Mouse (Mus musculus): ENCODE data around the gene Mark2. TPM values are rescaled to one million over a fixed set of nuclear protein-coding genes. Genes with fewer than 3 reads are reported as not detected.
A peak's percentile ranks its signal among the peaks of the same experiment; 100 is the strongest.

Gene Mark2
- polyA plus RNA-seq, 3 experiments from 2014 or later: 50.5 to 69.5 (median 57.4) TPM

DNA sequence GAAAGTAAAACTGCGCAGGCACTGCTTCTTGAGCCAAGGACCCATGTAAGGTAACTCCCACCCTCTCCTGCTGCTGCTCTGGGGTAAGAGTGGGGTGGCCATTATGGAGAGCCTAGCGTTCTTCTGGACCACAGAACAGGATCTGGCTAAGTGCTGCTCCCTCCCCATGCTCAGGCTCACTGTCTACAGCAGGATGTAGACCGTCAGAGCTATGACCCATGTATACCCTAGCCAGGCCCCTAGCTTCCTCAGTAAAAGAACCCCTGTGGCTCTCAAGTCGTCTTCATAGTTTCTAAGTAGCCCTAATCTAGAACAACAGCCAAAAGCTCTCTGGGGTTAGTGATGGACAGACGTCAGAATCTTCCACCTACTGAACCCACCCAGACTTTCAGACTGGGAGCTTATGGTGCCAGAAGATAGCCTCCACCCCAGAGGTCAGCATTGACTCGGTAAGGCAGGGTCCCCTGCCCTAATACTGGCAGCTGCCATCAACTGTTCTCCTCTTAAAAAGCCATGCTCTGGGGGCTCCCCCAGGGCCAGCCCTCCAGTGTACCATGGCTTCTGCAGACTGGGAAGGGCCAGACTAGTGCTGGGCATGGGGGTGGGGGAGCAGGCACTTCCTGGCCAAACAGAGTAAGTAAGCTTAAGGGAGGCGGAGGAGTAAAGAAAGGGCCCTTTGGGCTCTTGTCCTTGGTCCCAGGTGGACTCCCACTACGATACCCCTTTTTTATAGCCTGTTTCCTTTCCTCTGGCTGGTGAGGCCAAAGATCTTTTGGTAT is 47.4 kb downstream of the Mark2 start:
- peak; percentile 55 for ATAC-seq

DNA sequence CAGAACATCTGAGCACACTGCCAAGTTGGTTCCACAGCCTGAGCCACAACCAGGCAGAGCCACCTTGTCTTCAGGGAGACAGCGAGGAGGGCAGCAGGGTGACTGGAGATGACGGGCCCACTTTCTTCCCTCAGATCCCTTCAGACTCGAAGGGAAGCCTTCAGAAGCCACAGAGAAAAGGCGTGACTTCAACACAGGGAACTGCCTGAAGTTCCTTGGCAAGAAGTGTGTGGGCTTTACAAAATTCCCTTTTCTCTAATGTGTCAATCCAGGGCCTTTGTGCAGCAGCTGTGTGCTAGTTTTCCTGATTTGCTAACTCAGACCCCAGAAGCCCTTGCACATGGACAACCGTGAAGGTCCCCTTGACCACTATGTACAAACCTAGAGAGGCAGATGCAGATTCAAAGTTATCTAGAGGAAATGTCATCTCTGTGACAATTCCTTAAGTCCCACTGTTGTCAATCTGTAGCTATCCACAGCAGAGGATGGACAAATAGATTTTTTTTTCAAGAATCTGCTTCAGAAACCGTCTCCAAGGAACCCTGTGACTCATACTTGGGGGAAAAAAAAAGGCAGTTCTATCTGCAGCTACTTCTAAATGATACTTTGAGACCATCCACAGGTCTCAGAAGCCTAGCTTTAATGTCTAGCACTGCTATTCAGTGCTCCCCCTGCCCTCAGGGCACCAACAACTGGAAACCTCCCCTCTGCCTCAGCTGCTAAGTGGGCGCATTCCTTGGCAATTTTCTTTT is 49.5 kb downstream of the Mark2 start:
- ATAC-seq: no peak

GRCm38 (mm10) chr19:7289767-7290166 is 51.9 kb downstream of the Mark2 start:
- ATAC-seq: no peak

DNA sequence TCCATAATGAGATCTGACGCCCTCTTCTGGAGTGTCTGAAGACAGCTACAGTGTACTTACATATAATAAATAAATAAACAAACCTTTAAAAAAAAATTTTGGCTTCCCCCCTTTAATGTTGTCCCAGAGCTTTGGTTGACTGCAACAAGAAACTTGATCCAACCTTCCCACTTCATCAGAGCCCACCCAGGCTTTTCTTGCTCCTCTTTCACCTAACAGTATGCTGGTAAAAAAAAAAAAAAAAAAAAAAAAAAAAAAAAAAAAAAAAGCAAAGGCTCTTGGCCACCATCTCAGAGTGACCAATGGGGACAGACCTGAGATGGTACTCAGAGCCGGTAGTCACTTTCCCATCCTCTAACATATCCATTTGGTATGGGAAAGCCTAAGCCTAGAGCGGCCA is 53.4 kb downstream of the Mark2 start:
- no peak for ATAC-seq

- ATAC-seq: no peak
Observed at GRCm38 (mm10) chr19:7286563-7287315, 54.9 kb downstream of the Mark2 start.

GRCm38 (mm10) chr19:7280557-7281330 is 60.9 kb downstream of the Mark2 start:
- ATAC-seq: no peak

DNA sequence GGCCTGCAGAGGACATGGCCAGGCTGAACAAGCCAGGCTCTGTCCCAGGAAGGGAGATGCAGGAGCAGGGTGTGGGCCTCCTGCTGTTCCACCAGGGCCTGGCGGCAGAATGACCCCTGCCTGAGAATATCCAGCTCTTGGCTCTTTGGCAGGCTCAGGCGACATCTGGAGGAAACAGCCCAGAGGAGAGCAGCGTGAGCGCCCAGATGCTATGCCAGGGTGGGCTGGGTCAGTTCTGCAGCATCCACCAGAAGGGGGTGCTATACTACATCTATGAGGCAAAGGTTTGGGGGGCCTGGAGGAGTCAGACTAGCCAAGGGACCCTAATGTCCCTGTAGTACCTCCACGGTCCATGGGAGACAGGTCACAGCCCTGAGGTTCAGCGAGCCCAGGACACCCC is 62.5 kb downstream of the Mark2 start:
- no peak for ATAC-seq

DNA sequence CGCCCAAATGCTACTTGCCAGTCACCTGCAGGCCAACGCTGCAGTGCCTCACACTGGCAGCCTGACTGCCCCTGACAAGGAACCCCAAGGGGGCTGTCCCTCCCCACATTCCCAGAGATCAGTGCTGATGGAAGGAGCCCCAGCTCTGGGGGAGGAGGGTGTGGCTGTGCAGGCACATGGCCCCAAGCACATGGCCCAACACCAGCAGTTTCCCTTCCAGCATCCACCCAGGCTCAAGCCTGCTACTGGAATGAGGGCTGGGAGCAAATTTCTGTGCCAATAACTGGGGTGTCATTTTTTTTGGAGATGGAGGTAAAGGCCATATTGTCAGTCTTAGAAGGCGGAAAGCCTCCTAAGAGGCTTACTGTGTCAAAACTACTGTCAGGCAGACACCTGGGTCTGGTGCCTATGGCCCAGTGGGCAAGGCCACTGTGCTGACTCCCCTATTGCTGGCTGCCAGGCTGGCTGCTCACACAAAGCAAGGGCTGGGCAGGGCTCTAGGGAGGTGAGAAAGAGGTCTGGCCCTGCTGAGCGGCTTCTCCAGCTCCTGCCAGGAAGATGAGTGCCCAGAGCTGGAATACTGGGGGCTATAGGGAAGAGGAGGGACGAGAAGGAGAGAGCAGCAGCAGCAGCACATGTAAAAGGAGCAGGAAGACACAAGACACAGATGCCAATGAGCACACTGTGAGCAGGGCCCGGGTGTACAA is 63.3 kb downstream of the Mark2 start:
- ATAC-seq: no peak

- ATAC-seq: no peak
Observed at GRCm38 (mm10) chr19:7276796-7277195, 64.9 kb downstream of the Mark2 start.

- ATAC-seq: no peak
Observed at GRCm38 (mm10) chr19:7276053-7276659, 65.5 kb downstream of the Mark2 start.

DNA sequence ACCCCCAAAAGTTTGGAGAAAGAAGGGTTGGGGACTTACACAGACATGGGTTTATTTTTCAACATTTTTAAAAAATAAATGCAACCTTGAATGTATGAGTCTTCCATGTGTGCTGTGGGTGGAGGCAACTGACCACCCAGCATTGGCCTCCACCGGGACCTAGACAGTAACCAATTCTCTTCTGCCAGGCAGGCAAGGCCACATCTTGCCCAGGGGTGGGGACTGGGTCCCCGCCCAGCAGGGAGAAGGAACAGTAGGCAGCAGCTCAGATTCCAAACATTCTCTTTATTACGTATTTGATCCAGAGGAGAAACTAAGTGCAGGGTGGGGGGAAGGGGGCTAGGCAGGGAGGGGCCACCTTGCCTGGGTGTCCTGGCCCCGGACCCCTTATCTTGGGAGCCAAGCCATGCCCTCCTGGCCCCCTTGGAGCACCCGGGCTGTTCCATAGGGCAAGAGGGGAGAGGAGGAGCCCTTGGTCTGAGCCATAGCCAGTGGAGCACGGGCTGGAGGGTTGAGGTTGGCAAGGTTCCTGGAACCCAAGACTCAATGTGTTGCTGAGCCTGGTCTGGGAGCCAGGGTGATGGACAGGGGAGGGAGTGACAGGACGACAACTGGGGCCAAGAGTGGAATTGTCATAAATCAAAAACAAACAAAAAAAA is 66.4 kb downstream of the Mark2 start:
- no peak for ATAC-seq

- no peak for ATAC-seq
Observed at GRCm38 (mm10) chr19:7274326-7274990, 67.2 kb downstream of the Mark2 start.

GRCm38 (mm10) chr19:7273486-7273885 is 68.2 kb downstream of the Mark2 start:
- no peak for ATAC-seq

DNA sequence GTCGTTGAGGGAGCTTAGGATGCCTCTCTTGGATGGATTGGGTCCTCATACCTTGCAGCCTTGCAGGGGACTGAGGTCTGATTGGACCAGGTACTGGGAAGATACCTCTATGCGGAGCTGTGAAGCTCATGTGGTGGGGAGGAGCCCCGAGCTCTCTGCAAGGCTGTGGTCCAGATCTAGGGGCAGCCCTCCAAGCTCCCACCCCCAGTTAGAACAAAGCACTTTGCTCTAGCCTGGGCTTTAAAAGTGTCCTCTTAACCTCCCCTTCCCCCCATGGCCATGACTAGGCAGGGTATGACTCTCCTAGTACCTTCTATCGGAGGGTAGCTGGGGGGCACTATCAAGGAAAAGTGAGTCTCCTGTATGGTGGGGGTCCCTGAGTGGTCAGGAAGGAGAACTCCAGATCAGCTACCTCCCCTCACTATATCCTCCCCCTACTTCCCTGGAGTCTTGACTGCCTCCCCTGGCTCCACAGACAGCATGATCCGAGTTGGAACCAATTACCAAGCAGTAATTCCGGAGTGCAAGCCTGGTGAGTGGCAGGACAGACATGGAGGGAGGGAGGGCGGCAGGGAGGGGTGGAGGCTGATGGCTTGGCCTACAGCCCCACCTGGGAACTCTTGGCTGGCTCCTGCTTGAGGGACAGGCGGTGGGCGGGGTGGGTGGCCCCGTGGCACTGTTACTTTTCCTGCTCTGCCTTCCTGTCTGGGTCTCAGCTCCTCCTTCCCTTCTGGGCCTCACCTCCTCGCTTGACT is 72.2 kb downstream of the Mark2 start:
- ATAC-seq: no peak

- peak; percentile 59 for ATAC-seq
Observed at GRCm38 (mm10) chr19:7268722-7269090, 73.0 kb downstream of the Mark2 start.

DNA sequence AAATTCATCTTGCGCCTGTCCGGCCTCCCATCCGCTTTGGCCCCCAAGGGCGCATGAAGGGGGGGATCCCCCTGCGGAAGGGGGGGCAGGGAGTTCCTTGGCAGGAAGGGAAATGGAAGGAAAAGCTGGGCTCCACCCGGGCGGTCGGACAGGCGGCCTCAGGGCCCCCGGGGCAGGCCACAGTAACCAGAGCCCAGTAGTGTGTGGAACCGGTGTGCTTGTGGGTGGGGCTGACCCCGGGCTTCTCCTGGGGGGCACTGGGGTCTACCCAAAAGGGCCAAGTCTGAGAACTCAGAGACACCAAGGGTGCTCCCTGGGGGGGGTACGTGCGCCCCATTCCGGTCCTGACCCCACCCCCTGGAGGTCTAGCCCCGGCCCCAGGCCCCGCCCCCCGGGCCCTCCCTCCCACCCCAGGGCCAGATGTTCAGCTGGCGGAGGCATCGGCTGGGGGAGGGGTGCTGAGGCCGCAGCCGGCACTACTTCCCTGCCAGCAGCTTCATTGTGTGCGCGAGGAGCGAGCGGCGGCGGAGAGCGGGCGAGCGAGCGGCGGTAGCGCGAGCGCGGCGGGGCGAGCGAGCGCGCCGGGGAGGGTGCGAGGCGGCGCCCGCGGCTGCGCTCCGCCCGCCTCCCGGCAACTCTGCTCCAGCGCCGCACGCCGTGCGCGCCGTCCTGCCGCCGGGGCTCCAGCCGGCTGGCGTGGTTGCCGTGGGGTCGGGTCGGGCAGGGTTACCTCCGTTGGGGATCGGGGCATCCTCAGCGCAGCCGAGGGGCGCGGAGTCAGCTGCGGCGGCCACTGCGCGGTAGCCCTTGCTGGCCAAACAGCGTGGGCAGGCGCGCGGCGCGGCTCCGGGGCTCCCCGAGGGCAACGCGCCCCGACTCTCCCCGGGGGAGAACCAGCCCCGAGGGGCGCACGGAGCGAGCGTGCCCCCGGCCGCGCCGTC is 73.6 kb downstream of the Mark2 start:
- peak; percentile 37 for ATAC-seq

GRCm38 (mm10) chr19:7267091-7267741 is 74.4 kb downstream of the Mark2 start, which contains the start of gene Rcor2:
TSS of gene Rcor2 (plus strand) at chr19:7267325.
- peak; percentile 22 for ATAC-seq

DNA sequence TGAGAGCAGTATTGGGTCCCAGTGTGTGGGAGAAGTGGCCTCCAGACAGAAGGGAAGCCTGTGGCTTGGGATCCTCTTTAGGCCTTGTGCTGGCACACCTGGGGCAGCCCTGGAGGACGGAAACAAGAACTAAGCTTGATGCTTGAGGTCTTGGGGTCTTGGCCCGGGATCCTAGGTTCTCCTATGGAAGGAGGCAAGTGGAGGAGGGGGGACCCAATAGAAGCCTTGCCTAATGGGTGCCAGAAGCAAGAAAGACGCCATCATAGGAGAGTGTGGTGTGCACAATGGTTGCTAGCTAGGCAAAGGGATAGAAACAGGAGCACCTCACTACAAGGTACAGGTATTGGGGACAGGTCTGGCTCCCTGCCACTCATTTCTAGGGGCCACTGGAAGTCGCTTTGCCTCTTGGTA is 75.2 kb downstream of the Mark2 start:
- no peak for ATAC-seq

All from inflammation-experienced regulatory T-cells, adult 6 months (primary cell).